Mouse (Mus musculus): Measurements from ENCODE around the gene Sh3bgrl3.

GRCm38 (mm10) chr4:134098628-134099027 is 30.0 kb downstream of the Sh3bgrl3 start:
- TF ChIP-seq CTCF (IDR thresholded peaks at IDR 0.05; ENCODE audit: borderline replicate concordance, insufficient read depth, low read depth, low read length): no peak
- TF ChIP-seq POLR2A (IDR thresholded peaks at IDR 0.05; ENCODE audit: borderline replicate concordance, insufficient read depth, low read length): no peak

Data from cerebellum, adult 2 months (tissue).